Mouse (Mus musculus) heart, postnatal 36 days (tissue): Measurements from ENCODE around the gene Usp12. TPM values are rescaled to one million over a fixed set of nuclear protein-coding genes. Genes with fewer than 3 reads are reported as not detected.

Source experiments
- DNase-seq, 2 experiments: peaks; one replicate each; pipeline ENCODE4 v3.0.0; 2021 to 2022
- intact Hi-C: fragments of 180-260 bp; cut with DNase I; formaldehyde crosslinking; loops from one replicate; pipeline ENCODE4 v1.15.1; 2025
- total RNA-seq, 2 experiments: library from RNA; stranded (reverse); gene quantifications; 2 replicates each; pipeline ENCODE4 v1.2.3; 2021

Usp12 gene
- total RNA-seq, 2 experiments from 2014 or later = 15.5 to 17.1 TPM

DNA sequence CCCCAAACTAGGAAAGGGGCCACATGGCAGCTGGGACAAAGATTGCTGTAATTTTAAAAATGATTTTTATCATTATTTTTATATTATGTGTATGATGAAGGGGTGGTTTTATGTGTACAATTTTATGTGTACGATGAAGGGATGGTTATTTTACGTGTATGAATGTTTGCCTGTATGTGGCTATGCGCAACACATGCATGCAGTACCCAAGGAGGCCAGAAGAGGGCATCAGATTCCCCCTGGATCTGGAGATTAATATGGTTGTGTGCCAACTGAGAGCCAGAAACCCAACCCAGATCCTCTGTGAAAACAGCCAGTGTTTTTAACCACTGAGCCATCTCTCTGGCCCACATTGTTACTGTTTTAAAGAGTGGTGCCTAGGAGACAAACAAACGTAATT lies 90.6 kb downstream of the Usp12 start:
- DNase-seq = no peak
- intact Hi-C loops = loop anchor here (5.0 kb wide), 1 partner anchor 618 kb away; the partner anchor contains the start of gene Urad

DNA sequence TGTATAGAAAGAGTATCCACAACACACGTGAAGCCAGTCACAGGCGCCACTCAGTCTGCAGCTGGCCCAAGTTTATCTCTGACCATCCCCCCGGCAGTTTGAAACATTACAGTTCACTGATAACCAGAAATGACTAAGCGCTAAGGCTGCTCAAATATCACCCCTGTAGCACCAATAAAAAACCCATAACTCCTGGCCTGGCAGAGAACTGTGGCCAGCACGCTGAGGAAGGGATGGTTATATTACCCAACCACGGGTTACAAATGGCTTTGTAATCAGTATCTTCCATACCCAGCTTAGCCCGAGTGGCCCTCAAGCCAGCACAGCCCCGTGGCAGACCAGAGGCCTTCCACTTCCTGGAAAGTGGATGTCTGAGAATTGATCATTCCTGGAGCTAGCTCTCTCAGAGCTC lies 91.1 kb downstream of the Usp12 start:
- no peak for DNase-seq
- intact Hi-C loops = loop anchor here (5.0 kb wide), 1 partner anchor 619 kb away; the partner anchor contains the start of gene Urad

GRCm38 (mm10) chr5:146700099-146700498 lies 94.7 kb downstream of the Usp12 start:
- intact Hi-C loops = loop anchor here (5.0 kb wide), 1 partner anchor 622 kb away; the partner anchor contains the start of gene Urad
- DNase-seq = no peak

DNA sequence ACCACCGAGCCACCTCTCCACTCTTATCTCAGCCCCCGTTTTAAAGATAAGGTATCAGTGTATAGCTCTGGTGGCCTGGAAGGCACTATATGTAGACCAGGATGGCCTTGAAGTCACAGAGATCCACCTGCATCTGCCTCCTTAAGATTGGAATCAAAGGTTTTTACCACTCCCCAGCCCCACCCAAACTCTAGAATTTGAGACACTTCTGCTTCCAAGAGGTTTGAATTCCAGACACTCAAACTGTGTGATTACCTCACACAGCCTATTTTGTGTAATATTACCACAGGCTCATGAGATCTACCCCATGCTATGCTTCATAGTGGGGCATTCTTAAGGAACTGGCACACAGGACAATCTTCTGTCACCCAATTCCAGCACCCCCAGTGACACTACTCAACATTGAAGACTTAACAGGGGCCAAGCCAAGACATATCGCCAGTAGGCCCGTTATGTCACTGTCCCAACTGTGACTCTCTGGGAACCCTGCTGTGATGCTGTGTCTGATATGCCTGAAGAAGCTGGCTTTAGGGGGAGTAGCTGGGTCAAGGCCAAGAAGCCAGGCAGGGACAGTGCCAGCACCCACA lies 95.3 kb downstream of the Usp12 start:
- no peak for DNase-seq

GRCm38 (mm10) chr5:146695543-146695942 lies 99.3 kb downstream of the Usp12 start:
- no peak for DNase-seq
- intact Hi-C loops = no loop called here

More for the DNA sequence above, 95.3 kb downstream of the Usp12 start:
- intact Hi-C loops = loop anchor here (5.0 kb wide), 1 partner anchor 623 kb away; the partner anchor contains the start of gene Urad

DNA sequence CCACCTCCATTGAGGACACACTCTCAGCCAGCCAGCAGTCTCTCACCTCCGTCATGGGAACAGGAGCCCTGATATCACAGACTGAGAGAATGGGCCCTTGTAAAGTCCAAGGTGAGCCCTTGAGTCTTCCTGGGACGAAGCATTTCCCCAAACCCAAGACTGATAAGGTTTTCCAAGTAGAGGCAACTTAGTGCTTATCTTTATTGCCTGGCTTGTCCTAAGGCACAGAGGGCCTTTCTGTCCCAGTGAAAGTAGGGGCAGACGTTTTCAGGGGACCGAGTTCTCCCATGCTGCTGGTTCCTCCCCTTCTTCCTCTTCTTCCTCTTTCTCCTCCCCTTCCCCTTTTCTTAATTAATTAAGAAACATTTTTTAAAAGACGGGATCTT lies 101.8 kb downstream of the Usp12 start:
- intact Hi-C loops = no loop called here
- no peak for DNase-seq

- no peak for DNase-seq
- intact Hi-C loops = no loop called here
These were observed 102.3 kb downstream of the Usp12 start for GRCm38 (mm10) chr5:146692361-146692975.

DNA sequence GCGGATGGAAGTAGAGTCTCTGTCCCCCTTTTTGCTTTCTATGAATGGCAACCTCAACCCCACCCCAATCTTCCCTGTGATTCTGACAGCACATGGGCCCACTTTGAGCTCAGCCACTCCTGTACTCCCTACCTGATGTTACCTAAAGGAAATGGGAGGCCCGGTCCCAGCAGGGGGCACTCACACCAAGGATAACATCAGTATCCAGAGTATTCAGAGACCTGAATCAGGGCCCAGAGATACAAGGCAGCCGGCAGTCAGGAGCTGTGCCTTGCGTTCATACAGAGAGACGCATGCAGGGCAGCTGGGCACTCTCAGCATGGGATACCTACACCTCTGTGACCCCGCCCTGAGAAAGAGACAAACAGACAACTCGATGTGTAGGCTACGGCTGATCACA lies 103.1 kb downstream of the Usp12 start:
- no peak for DNase-seq
- intact Hi-C loops = no loop called here

DNA sequence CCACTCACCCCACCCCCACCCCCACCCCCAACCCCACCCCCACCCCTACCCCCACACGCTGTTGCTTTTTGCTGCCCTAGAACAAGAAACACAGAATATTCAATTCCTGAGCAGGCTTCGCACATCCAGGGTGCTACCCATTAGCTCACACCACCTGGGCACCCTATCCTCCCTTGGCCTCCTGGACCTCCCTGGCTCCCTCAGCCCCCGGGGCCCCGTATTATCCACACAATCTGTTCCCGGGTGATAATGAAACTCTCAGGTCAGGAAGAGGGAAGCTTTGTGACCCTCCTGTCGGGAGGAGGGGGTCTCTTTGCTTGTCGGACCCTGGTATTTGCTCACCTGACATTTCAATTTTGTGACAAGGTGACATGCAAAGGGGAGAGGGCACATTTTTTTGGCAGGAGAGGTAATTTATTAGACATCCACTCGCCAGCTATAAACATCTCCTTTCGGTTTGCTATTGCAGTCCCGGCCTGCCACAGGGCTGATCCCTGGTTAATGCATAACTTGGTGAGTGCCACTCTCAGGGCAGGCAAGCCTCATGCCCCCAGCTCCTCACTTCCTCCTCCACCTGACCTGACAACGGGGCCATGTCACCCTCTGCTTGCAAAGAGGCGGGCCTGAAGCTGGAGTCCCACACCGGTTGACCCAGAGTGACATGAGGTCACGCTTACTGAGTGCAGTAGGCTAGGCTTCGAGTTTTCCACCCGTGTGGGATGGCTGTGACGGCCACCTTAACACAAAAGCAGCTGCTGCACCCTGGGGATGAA lies 107.1 kb downstream of the Usp12 start:
- no peak for DNase-seq
- intact Hi-C loops = no loop called here

GRCm38 (mm10) chr5:146686954-146687353 lies 107.9 kb downstream of the Usp12 start:
- DNase-seq = no peak
- intact Hi-C loops = no loop called here

Other genes starting within 250 kb of the Usp12 start
- not detected for gene Gm3415, start 238.9 kb downstream of the Usp12 start, total RNA-seq
- not detected for gene Gpr12, start 209.8 kb downstream of the Usp12 start, total RNA-seq
- 100 to 1,000 TPM; 132 to 153 TPM for gene Rpl21, start 37.9 kb upstream of the Usp12 start, total RNA-seq
- 1 to 10 TPM; 3.8 to 4.3 TPM for gene Rasl11a, start 50.1 kb upstream of the Usp12 start, total RNA-seq
- 10 to 100 TPM; 19.9 to 22.4 TPM for gene Gtf3a, start 153.7 kb upstream of the Usp12 start, total RNA-seq
- gene Mtif3, start 168.8 kb upstream of the Usp12 start, total RNA-seq = 10 to 100 TPM; 27.0 to 29.6 TPM